Mouse (Mus musculus): ENCODE measurements around the gene Clstn3. TPM values are rescaled to one million over a fixed set of nuclear protein-coding genes. Genes with fewer than 3 reads are reported as not detected.
"Not testable (repeated sequence)": the region's sequence is repeated elsewhere in the genome, so short reads cannot be mapped to it uniquely, and the experiment has no call there.

Gene Clstn3
- total RNA-seq, 2 experiments from 2014 or later, result 0.24 to 1.5 TPM

DNA sequence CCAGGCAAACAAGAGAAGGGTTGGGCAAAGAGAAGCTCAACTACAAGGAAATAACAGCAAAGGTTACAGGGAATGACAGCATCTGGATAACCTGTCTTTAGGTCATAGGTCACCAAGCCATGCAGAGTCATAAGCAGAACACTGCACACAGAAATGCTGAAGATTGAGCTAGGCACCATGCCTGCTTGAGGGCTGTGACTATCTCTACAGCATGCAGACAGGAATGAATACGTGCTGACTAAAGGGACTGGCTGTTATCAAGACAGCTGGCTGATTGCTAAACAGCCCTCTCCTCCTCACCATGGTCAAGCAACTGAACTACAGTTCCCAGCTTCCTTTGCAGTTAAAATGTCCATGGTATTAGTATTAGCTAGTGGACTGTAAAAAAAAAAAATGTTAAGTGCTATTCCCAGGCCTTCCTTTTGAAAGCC lies 40.5 kb downstream of the Clstn3 start:
- intact Hi-C loops (cut with DNase I), result no loop called here
- no peak for DNase-seq

DNA sequence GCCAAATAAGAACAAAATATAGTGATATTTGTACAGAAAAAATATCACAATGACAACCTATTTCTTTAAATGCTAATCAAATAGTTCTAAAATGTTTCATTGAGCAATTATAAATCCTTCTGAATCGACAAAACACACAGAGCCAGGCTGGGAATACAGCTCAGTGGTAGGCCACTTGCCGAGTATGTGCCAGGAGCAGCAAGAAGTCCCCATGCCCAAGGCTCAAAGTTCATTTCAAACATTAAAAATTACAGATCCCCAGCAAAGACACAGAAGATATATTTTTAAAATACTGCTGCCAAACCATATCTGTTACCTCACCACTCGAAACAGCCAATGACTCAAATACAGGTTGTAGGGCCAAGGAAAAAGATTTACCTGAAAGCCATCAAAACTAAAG lies 45.9 kb downstream of the Clstn3 start:
- intact Hi-C loops (cut with DNase I), result loop anchor here (10.0 kb wide), 1 partner anchor 1594 kb away; no protein-coding TSS in a partner anchor
- DNase-seq, result no peak

DNA sequence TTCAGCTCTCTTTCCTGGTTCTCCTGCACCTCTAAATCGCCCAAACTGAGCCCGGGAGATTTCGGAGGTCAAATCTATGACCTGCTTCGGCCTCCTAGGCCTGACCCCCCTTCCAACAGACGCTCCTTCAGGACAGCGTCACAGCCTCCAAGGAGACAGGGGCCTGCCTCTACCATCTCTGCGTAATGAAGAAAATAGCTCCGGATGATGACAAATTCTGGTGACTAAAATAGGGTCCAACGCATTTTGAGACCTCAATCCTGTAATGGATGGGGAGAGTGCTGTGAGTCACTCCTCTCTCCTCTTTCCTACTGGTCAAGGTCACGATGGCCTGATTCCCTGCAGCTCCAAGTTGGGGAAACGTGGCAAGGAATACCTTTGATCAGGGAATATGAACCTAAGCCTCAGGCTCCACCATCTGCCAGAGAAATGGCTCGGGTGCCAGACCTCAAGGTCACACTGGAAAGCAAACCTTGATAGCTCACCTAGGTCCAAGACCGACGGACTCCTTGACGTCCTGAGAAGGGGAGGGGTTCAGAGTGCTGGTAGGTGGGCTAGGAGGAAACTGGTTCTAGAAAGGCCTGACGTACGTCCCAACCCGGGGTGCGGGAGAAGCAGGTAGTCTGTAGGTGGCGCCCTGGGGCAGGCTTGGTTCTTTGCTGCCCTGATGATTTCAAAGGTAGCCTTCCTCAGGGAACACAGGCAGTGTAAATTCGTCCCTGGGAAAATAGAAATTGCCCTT lies 49.1 kb downstream of the Clstn3 start:
- DNase-seq, result peak; percentile 77 to 82
- intact Hi-C loops (cut with DNase I), result loop anchor here (10.0 kb wide), 1 partner anchor 1591 kb away; no protein-coding TSS in a partner anchor

DNA sequence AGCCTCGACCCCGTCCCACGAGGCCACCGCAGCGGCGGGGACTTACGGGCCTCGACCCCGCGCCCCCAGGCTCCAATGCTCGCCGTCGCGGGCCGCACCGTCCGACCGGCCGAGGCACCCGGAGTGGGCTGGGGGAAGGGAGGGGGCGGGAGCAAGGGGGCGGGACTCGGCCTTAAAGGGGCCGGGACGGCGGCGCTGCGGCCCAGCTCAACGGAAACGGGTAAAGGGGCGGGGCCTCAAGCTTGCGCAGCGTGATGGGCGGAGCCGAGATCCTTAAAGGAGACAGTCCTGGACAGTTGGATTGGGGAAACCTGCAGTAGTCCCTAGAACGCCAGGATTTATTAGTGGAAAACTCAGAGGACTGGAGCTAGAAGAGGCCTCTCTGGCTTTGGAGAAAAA lies 49.7 kb downstream of the Clstn3 start, which contains the start of gene Pex5:
TSS of gene Pex5 (minus strand) at position 141 of the 399 bp plus-strand sequence.
- intact Hi-C loops (cut with DNase I), result loop anchor here (10.0 kb wide), 1 partner anchor 1590 kb away; no protein-coding TSS in a partner anchor
- DNase-seq, result peak; percentile 95 to 98

DNA sequence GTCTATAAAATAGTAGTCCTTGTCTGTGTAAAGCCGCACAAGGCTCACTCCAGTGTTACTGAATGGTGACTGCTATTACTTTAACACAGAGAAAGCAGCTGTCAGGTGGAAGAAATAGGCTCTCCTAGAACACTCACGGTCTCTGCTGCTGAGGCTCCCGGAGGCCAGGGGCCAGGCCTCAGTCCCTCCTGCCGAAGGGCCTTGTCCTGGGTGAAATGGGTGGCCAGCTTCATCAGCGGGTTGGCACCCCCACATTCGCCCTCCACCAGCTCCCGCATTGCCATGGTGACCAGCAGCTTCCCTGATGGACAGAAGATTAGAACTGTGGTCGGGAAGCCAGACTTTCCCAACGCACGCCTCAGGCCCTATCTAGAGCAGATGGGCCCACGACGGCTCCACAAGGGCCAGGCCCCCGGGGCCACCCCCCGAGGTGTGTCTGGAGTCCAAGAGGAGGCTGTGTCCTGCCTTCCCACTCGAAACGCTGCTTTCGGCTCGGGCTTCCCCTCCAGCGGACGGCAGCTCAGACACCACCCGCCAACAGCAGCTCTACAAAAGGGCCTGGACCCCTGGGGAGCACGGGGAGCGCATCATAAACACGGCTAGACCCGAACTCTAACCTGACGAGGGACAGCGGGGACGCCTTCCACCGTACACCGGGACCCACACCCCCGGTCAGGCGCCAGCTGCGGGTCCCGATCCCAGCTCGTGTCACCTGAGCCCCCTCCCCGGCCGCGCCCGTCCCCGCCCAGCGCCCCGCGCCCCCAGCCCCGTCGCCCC lies 50.3 kb downstream of the Clstn3 start:
- intact Hi-C loops (cut with DNase I), result loop anchor here (10.0 kb wide), 1 partner anchor 1590 kb away; no protein-coding TSS in a partner anchor
- peak; percentile 44 to 50 for DNase-seq

DNA sequence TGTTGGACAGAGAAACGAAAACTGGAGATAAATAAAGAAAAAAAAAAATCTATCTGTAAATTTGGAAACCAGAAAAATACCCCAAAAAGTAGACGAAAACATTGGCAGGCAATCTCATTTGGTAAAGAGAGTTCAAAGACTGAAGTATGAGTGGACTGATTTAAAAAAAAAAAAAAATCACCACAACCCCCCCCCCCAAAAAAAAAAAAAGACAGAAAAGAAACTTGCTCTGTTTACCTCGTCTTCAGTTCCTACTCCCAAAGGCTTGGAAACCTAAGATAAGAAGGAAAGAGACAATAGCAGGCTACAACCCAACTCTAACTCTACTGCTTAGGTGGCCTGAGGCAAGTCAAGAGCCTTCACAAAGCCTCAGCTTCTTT lies 50.8 kb downstream of the Clstn3 start:
- intact Hi-C loops (cut with DNase I), result loop anchor here (10.0 kb wide), 1 partner anchor 1589 kb away; no protein-coding TSS in a partner anchor
- no peak for DNase-seq

DNA sequence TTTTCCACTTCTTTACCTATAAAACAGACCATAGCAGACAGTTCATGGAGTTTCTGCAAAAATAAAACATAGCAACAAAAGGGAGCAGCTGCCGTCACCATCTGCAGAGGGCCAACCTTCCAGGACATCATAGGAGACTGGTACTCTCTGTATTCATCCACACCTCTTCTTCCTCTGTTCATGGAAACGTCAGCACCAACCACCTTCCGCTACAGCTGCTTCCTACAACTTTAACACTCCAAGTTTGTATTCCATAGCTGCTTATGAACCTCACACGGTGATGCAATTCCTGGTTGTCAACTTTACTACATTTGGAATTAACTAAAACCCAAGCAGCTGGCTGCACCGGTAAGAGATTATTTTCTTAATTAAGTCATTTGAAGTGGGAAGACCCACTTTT lies 56.2 kb downstream of the Clstn3 start:
- intact Hi-C loops (cut with DNase I), result no loop called here
- no peak for DNase-seq

DNA sequence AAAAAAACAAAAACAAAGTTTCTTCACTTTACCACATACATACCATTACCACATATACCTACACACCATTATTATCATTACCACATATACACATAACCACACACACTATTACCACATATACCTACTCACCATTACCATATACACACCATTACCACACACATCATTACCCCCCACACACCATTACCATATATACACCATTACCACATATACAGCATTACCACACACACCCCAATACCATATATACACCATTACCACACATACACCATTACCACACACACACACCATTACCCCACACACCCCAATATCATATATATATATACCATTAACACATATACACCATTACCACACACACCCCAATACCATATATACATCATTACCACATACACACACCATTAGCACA lies 57.4 kb downstream of the Clstn3 start:
- intact Hi-C loops (cut with DNase I), result no loop called here
- DNase-seq, result no peak

DNA sequence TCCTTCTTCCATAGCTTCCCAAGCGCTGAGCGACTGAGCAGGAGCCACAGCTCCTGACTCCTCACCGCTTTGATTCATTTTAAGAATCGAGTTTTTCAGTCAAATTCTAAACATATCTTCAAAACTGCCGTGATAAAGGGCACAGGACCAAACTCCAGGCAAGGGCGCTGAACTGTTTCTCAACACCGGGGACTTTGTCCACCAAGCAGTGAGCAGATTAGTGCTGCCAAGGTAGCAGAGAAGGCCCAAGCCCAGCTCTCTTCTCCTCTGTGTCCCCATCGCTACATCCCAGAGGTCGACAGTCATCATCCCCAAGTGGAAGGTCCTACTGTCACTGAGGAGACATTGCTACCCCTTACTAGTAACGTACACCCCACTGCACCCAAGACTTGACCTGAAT lies 58.3 kb downstream of the Clstn3 start:
- intact Hi-C loops (cut with DNase I), result no loop called here
- no peak for DNase-seq

DNA sequence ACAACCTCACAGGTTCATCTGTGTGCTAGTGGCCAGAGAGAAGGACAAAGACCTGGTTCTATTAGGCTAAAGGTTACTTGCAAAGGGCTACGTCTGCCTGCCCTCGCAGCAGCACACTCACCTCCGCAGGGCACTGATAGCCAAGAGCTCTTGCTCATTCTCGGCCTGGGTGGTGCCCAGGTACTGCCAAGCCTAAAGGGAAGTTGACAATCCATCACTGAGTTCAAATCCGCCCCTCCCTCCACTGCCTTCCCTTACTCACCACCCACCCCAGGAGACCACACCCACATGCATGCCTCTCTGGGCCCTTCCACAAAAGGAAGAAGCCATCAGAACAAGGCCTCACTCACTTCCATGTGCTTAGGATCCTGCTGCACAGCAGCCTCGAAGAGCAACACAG lies 64.9 kb downstream of the Clstn3 start:
- DNase-seq, result no peak
- intact Hi-C loops (cut with DNase I), result no loop called here

DNA sequence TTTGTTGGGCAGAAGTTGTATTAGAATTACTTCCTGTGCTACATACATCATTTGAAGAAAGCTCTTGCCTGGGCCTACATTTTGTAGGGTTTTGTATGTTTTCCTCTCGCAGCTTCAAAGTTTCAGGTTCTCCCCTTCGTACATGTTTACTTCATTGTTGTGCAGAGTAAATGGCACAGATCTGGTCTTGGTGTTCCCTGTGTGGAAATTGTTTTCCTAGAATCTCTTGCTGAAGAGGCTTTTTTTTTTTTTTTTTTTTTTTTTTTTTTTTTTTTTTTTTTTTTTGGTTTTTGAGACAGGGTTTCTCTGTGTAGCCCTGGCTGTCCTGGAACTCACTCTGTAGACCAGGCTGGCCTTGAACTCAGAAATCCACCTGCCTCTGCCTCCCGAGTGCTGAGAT lies 69.6 kb downstream of the Clstn3 start:
- intact Hi-C loops (cut with DNase I), result not testable (repeated sequence)

More for the DNA sequence above, 69.6 kb downstream of the Clstn3 start:
- not testable (repeated sequence) for DNase-seq

Other genes starting within 250 kb of the Clstn3 start
- gene Vmn2r27, start 232.9 kb downstream of the Clstn3 start, total RNA-seq (2021), result not detected
- gene Cd163, start 160.1 kb downstream of the Clstn3 start, total RNA-seq (2021), result 10 to 100 TPM; 15.2 to 16.8 TPM
- gene Pex5, start 49.7 kb downstream of the Clstn3 start, total RNA-seq (2021), result 10 to 100 TPM; 26.9 to 27.4 TPM
- gene C1rl, start 28.3 kb upstream of the Clstn3 start, total RNA-seq (2021), result 1 to 10 TPM in 1 of 2 experiments, under 1 TPM in 1; 0.90 to 1.1 TPM
- 10 to 100 TPM in 1 of 2 experiments, 1 to 10 TPM in 1; 8.8 to 10.8 TPM for gene C1ra, start 47.6 kb upstream of the Clstn3 start, total RNA-seq (2021)
- gene C1s1, start 77.6 kb upstream of the Clstn3 start, total RNA-seq (2021), result 10 to 100 TPM; 25.3 to 25.6 TPM
- gene C1rb, start 105.5 kb upstream of the Clstn3 start, total RNA-seq (2021), result 1 to 10 TPM; 1.1 to 1.5 TPM
- under 1 TPM; 0.41 to 0.65 TPM for gene C1s2, start 171.3 kb upstream of the Clstn3 start, total RNA-seq (2021)
- gene Lpcat3, start 198.2 kb upstream of the Clstn3 start, total RNA-seq (2021), result 10 to 100 TPM; 54.0 to 56.7 TPM
- gene Emg1, start 247.4 kb upstream of the Clstn3 start, total RNA-seq (2021), result 10 to 100 TPM; 58.8 to 68.4 TPM
- 100 to 1,000 TPM; 326 to 358 TPM for gene Phb2, start 247.5 kb upstream of the Clstn3 start, total RNA-seq (2021)